Mouse (Mus musculus) mouse trophoblast stem cell (cell line): ENCODE measurements around the gene Tmem120a.

Source experiments
- in situ Hi-C, 2 experiments: fragments of 300-500 bp; cut with MseI, MboI; formaldehyde crosslinking; loops; 2 replicates in 1 of 2; 3 replicates in 1 of 2; pipeline ENCODE4 v1.15.1; 2025

Gene Tmem120a

GRCm38 (mm10) chr5:135733071-135733470 is 11.2 kb downstream of the Tmem120a start:
- in situ Hi-C loops, result no loop called here

GRCm38 (mm10) chr5:135731322-135731721 is 12.9 kb downstream of the Tmem120a start:
- in situ Hi-C loops, result no loop called here

DNA sequence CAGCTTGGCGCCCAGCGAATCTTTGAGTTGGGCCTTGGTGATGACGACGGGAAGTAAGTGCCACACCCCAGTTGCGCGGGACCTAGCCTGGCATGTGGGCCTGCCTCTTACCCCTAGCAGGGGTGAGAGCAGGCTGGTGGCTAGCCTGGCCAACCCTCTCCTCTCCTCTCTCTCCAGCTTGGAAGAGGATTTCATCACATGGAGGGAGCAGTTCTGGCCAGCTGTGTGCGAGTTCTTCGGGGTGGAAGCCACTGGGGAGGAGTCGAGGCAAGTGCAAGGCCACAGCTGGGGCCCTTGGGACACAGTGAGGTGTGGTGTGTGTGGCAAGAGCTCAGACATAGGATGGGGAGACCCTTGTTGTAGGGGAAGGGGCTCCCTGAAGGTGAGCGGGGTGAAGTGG is 13.3 kb downstream of the Tmem120a start:
- in situ Hi-C loops, result no loop called here

DNA sequence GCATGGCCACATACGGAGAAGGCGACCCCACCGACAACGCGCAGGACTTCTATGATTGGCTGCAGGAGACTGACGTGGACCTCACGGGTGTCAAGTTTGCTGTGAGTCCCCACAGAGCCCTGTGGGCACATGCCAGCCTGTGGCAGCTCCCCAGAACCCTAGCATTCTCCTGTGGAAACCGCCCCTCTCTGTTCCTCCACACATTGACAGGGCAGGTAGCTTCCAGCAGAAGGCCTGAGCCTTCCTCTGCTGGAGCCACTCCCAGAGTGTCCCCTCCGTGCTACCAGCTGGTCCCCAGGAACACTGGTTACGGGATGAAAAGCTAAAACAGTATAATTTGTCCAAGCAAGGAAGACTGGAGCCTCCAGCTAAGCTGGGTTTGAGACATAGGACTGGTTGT is 14.0 kb downstream of the Tmem120a start:
- in situ Hi-C loops, result no loop called here

DNA sequence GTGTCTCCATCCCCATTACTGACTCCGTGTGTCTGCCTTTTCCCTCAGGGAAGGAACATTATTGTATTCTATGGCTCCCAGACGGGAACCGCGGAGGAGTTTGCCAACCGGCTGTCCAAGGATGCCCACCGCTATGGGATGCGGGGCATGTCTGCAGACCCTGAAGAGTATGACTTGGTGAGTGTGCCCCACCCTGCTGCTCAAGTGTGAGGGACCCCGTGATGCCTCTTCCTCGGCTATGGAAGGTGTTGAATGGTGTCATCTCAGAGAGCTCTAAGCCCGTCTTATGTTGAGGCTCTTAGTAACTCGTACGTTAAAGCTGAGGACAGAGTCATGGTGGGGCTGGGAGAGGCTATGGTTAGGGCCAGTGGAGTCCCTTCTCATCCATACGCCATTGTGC is 14.9 kb downstream of the Tmem120a start:
- in situ Hi-C loops, result no loop called here

GRCm38 (mm10) chr5:135728361-135728760 is 15.9 kb downstream of the Tmem120a start:
- in situ Hi-C loops, result no loop called here

GRCm38 (mm10) chr5:135727871-135728270 is 16.4 kb downstream of the Tmem120a start:
- in situ Hi-C loops, result no loop called here

DNA sequence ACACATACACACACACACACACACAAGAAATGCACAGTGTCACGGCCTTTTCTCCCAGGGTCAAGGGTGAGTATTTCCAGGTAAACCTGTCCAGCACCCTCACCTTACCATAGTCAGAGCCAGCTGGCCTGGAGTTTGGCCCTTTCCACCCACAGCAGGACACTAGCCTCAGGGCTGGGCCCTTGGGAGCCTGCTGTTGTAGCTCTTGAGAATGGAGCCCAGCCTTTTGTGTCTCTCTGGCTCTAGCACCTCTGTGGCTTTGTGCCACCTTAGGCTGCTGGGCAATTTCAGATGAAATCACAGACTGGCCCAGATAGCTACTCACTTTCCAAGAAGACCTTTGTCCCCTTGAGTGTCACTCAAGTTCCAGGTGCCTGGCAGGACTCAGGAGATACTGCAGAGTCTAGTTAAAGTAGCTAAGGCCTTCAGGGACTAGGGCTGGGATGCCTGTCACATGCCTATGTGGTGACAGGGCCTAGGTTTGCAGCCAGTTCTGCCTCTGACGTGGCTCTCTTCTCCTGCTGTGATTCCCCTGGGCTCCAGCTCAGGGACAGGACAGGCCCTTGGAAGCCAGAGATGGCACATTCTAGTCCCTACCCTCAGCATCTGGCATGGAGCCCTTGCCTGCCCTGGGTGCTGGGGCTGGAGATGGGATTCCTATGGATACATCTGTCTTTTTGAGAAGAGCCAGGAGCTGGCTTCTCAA is 17.5 kb downstream of the Tmem120a start:
- in situ Hi-C loops, result no loop called here

DNA sequence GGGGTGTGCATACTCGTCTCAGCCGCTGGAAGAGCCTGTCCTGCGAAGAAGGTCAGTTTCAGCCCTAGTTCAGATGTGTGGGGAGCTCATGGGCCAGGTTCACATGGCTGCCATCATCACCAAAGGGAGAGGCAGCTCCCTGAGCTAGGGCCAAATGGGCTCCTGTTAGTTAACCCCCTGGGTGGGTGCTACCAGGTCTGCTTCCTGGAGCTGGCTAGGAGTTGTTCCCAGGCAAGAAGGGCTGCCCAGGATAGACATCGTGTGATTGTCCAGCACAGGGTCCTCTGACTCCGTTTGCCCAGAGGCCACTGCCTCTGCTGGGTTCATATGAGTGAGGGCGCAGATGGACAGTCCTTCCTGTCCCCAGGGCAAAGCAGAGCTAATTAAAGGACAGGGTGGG is 18.3 kb downstream of the Tmem120a start:
- in situ Hi-C loops, result no loop called here

GRCm38 (mm10) chr5:135725391-135725841 is 18.8 kb downstream of the Tmem120a start:
- in situ Hi-C loops, result no loop called here

DNA sequence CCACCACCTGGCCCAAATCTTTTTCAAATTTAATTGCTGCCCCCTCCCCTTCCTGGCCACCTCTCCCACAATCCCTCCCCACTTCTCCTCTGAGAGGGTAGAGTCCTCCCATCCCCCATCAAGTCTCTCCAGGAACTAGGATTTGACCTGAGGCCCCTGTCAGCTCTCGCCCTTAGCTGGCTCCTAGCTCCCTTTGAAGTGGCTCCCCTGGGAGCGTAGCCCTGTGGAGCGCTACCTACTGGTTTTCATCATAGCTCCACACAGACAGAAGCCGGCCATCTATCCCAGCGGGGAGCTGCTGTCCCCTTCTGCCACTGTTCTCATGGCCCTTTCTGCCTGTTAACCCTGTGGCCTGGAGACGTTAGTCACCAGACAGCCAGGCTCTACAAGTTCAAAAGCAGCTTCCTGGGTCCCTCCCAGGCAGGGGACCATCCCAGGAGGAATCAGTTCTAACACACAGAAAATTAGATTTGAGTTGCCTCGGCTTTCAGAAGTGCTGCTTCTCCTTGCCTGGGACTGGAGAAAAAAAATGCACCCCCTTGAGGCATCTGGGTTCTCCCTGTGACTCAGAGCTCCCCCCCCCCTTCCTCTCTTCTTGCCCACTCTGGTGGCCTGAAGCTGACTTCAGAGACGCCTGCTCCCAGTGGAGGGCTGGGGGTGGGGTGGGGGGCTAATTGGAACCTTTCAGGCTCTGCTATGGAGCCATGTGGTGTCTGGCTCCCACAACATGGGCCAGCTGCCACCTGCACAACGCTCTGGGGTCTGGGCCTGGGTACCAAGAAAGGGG is 19.5 kb downstream of the Tmem120a start:
- in situ Hi-C loops, result no loop called here

DNA sequence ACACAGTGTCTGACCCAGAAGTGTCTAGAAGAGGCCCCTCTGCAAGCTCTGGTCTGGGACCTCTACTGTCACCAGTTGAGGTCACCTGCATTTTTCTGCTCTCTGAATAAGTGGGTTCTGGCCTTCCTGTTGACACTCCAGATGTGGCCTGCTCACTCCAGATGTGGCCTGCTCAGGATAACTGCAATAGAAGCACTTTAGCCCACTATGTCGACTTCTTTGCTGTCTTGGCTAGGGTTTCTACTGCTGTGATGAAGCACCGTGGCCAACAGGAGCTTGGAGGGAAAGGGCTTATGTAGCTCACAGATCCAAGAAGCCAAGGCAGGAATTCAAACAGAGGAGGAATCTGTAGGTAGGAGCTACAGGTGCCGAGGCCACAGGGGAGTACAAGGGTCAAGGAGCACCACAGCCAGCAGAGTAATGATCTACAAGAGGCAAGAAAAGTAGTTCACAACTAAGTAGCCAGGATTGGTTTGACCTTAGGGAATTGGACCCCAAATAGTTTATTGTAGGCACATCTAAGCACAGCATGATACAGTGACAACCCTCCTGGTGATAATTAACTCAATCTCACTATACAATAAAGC is 21.0 kb downstream of the Tmem120a start:
- in situ Hi-C loops, result no loop called here

GRCm38 (mm10) chr5:135722121-135722520 is 22.1 kb downstream of the Tmem120a start:
- in situ Hi-C loops, result no loop called here

DNA sequence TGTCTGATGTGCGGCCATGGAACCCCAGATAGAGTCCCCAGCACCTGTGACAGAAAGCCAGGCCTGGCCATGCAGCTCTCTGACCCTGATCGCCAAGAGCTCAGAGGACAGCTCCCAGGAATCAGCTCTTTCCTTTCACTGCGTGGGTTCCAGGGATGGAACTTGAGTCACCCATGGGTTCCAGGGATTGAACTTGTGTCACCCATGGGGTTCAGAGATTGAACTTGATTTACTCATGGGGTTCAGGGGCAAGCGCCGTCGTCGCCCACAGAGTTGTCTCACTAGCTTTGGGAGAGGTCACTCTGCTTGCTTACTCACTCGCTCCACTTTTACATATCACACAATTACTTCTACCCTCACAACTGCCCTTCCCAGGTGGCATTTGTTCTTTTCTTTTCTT is 23.2 kb downstream of the Tmem120a start:
- in situ Hi-C loops, result no loop called here

DNA sequence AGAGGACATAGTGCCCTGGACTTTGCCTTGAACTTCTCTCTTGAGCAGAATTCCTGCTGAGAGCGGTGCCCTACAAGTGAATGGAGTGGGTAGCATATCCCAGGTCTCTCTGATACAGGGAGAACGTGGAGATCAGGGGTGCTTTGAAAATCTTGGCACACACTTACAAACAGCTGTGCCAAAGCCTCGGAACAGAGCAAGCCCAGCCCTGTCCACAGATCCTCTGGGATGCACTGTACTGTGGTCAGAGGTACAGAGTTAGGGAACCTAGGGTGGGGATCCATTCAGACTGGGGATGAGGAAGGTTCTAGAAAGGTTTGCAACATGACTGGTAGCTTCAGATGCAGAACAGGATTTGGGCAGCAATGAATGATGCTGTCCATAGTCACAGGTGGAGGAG is 24.1 kb downstream of the Tmem120a start:
- in situ Hi-C loops, result no loop called here

- in situ Hi-C loops, result no loop called here
Measured at GRCm38 (mm10) chr5:135719586-135720120, 24.6 kb downstream of the Tmem120a start.

DNA sequence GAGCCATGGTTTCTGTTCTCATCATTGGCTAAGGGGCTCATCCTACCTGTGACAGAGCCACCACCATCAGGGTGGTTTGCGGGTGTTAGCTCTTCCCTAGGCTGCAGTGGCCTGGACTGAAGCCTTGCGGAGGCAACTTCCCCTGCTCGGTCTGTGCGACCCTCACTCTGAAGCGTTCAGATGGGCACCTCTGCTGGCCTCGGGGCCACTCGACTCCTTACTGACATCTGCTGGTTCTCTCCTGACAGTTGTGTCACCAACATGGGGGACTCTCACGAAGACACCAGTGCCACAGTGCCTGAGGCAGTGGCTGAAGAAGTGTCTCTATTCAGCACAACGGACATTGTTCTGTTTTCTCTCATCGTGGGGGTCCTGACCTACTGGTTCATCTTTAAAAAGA is 28.6 kb downstream of the Tmem120a start:
- in situ Hi-C loops, result no loop called here

DNA sequence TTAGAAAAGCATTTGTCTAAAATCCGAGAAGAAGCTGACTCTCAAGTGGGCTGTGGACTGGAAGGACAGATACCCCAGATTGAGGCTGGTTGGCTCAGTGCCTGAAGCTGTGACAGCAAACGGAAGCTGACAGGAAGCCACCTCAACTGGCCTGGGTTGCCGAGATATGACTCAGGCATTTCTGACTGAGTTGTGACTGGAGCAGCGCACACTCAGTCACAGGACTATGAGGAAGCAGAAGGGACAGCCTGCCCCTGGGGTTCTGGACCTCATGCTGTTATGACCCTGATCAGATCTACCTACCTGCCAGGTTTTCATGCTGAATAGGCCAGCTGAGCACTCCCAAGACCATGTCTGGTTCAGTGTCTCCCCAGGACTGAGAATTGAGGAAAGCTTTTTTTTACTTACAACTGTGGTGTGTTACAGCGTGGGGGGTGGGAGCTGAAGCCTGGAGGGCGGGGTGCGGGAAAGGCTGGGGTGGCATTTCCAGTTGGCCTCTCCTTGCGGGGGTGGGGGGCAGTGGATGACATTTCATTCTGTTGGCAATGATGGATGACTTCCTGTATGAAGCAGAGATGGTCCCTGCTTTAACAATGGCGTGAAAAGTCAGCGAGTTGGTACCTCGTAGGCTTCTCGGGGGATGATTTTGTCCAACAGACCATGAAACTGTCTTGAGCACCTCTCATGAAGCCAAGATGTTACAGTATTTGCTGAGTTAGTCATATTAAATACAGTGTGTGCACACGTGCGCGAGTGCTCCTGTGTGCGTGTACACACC is 30.6 kb downstream of the Tmem120a start:
- in situ Hi-C loops, result no loop called here

GRCm38 (mm10) chr5:135712803-135713202 is 31.4 kb downstream of the Tmem120a start:
- in situ Hi-C loops, result no loop called here

DNA sequence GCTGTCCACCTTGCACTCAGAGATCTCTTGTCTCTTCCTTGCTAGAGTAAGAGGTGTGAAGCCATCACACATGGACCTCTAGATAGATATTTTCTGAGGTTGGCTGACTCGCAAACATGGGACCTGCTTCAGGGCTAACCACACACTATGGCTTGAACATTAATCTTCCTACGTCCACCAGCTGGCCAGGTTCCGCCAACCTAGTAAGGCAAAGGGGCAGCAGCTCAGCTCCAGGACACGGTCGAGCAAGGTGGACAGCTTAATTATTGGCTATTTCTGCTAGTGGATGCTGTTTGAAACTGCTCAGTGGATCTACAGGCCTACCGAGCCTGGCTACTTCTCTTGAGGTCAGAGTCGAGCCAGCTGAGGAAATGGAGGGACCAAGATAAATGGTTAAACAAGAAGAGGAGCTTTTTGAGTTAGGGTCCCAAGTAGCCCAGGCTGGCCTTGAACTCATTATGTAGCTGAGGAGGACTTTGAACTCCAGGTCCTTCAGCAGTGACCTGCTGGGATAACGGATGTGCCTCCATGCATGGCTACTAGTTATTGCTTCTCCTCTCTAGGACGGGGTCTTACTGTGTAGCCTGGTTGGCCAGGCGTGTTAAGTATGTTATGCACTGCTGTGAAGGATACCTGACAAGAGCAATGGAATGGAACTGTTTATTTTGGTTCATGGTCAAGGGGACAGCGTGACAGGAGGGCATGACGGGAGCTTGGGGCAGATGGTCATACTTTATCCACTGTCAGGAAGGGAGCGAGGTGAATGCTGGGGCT is 32.5 kb downstream of the Tmem120a start:
- in situ Hi-C loops, result no loop called here
